Mouse (Mus musculus) monocyte, adult 2 months (primary cell): ENCODE results near the gene Gm37240.

Experiments used
- DNase-seq, 2 experiments: peaks; one replicate each; pipeline ENCODE4 v3.0.0; 2022; ENCODE audit warnings: low spot score in 2 of 2, low read depth in 1 of 2

Gm37240 gene

DNA sequence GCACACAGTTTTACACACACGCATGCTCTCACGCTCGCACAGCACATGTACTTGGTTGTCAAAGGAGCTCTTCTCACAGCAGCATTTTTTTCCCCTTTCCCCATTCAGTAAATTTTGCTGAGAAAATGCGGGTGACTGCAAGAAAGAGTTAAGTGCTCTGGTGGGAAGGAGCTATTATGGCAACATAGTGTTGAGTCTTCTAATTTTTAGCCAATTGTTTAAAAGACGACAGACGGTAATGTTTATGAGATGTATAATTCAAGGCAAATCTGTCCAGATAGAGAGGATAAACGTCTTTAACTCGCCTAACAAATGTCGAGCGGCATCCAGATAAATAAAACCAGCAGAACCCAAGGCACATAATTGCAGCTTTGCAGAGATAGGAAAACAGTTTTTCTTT is 726.5 kb downstream of the Gm37240 start:
- no peak for DNase-seq

DNA sequence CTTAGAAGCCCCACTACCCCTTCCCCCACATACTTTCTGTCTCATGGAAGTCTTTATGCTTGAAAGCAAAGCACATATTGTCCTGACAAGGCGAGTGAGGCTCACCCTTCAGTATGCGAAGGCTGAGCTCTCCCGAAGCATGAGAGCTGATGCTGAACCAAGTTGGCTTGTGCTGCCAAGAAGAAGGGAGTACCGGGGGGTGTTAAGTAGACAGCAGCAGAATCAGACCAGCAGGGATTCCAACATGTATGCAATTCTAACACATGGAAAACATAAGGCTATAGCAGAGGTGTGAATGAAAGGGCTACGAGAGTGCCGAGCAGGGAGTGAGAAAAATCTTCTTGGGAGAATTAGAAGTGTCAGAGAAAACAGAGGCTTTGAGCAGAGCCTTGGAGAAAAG is 727.7 kb downstream of the Gm37240 start:
- DNase-seq: no peak

DNA sequence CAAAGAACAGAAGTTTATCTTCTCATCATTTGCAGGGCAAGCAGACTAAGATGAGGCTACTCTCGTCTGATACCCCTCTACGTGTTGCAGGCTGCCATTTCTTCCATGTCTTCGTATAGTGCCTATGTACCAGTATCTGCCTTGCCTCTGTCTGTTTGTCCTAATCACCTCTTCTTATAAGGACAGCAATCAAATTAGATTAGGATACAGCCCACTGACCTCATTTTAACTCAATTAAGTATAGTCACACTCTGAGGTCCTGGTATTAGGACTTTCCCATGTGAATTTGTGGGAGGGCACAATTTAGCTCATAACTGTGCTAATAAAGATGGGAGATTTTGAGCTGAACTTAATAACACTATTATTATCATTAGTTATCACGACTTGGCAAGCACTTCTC is 738.5 kb downstream of the Gm37240 start:
- DNase-seq: no peak

DNA sequence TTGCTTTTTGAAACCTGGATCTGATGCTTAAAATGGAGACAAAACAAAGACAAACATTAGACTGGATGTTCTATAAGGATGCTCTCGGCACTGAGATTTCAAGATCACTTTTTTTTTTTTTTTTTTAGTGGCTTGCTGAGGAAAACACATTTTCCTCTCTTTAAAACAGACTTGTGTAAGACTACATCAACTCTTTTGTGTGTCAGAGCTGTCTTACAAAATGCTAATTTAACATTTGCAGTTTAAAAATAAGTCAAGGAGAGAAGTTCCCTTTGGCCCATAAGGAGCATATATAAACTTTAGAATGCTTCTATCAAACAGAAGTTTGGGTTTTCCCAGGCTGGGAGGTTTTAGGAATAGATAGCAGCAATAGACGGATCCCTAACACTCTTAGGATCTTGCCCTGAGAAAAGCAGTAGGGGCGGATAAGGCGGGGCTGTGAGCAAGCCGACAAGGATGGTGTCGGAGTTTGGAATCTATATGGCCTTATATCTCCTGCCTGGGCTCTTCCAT is 739.2 kb downstream of the Gm37240 start:
- DNase-seq: no peak

DNA sequence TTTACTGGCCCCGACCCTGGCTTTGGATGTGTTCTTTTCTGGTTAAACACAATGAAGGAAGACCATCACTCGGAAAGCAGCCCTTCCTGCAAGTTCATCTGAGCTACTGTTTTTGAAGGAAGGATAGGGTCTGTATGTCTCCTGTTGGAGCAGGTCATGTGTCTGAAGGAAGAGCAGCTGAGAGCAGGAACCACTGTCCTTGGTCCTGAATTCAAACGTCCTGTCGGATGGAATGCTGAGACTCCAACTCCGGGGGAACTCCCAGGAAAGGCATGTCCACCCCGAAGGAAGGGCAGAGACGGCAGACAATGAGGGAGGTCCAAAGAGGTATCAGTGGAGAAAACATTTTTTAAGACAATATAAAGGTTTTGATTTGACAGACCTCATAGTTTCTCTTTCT is 741.8 kb downstream of the Gm37240 start:
- no peak for DNase-seq

DNA sequence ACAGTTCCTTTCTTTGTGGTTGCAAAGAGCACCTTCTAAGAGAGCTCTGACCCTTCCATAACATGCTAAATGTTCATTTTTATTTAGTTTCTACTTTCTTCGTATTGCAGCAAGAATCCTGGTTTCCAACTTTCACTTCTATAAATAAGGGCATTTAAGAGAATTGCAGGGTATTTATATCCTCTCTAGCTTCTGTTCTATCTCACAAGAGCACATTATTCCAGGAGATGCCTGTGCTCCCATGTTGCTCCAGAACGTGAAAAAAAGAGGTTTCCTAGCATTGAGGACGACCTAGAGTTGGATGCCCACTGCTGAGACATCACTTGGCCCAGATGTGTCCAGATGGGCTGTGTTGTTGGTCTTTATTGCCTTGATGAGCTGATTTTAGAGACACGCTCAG is 742.2 kb downstream of the Gm37240 start:
- no peak for DNase-seq

DNA sequence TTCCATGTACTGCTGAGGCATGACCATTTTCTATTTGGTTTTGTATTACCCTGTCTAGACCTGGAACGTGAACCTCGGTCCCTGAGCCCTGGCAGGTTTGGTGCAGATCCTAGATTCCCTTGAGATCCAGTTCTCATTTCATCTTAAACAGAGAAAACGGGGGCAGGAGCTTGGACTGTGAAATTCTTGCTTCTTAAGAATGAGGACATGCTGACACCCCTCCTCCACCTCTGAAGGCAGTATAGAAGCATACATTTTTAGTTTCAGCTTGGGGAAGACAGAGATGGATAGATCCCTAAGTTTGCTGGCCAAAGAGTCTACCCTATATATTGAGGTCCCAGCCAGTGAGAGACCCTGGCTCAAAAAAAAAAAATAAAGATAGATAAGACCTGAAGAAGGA is 742.9 kb downstream of the Gm37240 start:
- no peak for DNase-seq

DNA sequence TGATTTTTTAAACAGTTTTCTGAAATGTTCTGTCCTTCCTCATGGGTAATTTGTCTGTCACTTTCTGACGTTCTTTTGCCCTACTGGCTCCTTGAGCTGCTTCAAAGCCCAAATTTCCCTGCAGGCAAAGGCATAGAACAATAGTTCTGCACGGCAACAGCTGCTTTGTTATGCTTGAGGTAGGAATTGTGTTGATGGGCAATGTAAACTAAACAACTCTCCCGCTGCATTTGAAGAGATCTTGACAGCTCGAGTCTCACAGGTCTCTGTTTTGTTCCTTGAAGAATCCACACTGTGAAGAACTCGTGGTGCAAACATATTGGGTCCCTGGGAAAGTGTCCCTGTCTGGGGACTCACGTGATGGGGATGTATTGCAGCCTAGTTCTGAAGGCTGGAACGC is 746.8 kb downstream of the Gm37240 start:
- no peak for DNase-seq

DNA sequence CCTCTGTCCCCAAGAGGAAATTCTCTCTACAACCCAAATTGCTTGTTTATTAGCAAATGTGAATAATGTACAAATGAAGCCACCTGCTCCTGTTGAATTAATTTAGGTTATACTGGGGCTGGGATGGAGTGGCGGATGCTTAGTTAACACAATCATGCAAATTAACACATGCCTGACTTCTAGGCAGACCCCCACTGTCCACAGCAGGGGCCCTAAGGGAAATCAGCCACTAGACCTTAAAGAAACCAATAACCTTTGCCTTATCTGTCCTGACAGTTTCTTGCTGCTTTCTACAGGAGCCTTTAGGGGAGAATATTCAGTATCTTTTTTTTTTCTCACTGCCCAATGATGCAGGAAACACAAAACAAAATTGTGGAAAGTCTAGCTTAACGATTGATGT is 748.9 kb downstream of the Gm37240 start:
- DNase-seq: no peak

DNA sequence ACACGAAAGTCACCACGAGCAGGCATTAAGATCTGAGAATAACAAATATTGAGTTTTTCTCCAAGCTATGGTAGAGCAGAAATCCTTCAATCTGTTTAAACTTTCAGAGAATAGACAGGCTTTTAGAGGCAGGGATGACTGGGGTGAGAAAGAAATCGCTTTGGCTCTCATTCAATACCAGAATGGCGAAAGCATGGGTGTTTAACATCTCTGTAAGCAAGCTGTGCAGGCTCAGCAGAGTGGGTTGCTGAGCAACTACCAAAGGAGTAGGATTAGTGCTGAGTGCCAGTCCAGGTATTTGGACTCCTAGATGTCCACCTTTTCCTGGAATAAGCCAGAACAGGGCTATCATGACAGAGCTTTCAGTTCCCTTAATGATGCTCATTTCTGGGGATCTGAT is 753.8 kb downstream of the Gm37240 start:
- no peak for DNase-seq

DNA sequence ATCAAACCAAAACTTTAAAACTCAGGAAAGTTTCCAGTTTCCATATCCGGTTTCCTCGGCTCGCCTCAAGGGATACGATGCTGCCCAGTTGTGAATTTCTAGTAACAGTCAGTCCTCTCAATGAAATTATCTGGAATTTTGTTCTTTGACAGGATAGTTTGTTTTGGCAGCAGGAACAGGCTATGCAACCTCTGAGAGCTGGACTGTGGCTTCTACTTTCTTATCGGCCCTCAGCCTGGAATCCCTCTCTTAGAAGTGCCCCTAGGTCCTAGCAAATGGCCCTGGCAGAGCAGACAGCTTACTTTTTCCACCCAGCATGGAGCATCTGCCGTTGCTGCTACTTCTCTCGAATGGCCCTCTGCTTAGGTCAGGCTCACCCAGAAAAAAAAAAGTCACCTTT is 755.4 kb downstream of the Gm37240 start:
- DNase-seq: no peak

DNA sequence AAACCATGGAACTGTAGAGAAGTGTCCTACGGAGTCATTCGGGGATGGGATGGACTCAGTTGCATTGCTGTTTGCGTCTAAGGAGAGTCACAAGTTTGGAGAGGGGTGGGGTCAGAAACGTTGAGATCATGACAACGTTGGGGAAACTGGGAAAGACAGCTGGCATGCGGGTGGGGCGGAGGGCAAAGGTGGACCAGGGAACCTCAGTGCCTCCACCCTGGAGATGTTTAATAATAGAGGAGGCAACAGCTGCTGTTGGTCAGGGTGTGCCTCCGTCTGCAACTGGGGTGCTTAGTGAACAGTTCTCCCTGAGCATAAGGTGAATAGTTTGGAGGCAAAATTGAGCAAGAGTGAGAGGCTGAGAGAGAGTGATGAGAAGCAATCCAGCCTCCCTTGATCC is 758.8 kb downstream of the Gm37240 start:
- DNase-seq: no peak

DNA sequence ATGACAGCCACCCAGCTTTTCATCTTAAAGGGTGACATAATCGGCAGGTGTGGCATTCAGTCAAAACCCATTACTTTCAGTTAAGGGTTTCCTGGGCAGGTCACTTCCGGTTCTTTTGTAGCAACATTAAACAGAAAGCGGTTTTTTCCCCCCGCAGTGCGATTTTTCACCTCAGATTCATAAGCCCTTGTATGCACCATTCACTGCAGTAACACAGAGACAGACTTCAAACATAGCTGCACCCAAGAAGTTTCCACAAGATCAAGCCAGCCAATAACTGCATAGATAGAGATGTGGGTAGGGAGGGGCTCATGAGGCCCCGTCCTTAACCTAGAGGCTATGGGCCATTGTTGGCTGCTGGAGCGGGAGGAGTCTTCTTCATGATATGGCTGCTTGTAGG is 760.3 kb downstream of the Gm37240 start:
- no peak for DNase-seq

DNA sequence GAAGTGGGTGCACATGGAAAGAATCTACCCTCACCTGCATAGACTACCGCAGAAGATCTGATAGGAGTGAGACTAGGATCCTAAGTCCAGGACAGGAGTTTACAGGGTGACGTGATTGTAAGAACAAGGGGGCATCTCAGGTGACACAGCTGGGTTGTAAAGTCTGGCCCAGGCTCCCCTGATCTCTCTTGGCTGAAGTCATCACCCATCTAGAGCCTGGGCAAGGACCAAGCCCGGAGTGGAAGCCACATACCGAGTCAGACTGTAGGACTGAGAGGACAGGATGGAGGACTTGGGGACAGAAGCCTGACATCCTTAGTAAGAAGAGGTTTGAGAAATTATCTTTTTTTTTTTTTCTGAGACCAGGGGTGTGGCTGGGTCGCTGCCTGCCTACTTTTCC is 761.8 kb downstream of the Gm37240 start:
- DNase-seq: no peak

DNA sequence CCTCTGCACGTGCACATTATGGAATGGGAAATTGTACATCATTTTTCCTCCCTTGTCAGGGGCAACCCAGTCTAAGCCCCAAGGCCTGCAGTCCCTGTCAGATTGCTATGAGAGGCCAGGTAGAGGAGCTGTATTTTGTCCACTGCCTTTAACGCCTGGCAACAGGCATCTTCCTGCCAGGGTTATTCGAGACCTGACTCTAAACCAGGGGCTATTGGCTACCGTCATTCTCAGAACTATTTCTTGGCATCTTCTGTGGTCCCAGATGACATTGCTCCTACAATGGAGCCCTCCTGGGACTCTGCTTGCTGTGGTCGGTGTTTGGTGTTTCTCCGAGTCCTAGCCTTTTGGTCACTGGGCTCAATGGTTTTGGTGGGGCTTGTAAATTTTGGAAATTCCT is 762.4 kb downstream of the Gm37240 start:
- DNase-seq: no peak

DNA sequence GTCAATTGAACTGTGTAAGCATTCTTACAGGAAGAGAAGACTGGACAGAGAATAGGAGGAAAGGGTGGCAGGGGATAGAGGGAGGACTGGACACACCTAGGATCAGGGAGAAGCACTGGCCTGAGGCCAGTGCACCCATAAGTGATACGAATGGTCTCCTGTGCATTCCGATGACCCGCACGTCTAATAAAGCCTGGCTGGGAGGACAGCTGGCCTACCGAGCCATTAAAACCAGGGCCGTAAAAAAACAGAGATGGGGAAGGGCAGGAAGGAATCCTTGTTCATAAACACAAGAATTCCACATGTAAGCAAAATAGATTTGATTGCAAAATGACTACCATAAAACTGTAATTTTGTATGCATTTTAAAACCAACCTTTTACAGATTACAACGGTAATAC is 762.9 kb downstream of the Gm37240 start:
- DNase-seq: no peak

DNA sequence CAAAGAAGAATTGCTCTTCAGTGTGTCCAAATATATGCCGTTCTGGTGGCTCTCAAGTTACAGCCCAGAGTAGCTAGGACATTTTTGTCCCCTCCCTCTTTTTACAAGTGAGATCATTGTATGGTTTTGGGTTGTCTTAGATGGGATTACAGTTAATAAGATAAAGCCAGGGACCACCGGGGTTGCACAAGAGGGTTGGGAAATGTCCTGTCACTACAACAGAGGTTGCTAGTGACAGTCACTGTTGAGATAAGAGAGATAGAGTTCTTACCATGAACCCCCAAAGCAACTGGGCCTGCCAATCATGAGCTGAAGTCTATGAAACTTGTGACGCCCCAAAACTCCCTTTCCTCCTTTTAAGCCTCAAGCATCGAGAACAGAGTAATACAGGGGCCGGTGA is 769.6 kb downstream of the Gm37240 start:
- DNase-seq: no peak

DNA sequence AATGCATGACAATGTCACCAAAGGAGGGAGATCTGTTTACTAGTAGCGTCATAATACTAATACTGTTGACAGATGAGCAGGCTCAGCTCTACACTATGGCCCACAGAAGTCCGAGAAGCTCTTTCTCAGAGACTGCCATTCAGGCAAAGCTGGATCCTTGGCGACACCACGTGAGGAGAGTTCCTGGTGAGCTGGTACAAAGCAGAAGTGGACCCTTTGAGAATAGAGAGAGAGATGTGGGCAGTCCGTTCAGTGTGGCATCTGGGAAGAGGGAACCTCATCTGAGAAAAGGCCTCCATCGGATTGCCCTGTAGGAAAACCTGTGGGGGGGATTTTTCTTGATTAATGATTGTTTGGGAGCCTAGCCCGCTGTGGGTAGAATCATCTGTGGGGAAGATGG is 770.3 kb downstream of the Gm37240 start:
- no peak for DNase-seq

DNA sequence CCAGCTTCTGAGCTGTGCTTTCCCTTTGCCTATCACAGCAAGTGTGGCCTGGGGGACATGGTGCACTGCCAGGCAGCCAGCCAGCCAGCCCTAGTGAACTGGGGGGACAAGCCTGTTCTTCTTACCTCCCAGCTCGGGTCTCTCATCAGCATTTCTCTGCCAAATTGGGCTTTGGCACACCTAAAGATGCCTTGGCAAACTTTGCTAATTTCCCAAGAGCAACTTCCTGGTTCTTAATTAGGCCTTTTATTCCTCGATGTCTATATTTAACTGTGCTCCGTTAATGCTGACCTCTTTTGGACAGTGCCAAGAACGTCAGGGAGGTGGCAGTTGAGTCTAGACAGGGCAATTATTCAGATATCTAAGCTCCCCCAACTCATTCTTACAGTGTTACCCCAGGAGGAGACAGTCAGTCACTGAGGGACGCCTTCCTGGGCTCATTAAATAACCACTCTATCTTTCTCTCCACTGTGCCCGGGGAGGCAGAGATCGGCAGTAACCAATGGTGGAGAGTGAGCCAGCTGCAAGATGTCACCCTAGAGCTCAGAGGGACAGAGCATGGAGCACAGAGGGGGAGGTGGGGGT is 771.3 kb downstream of the Gm37240 start:
- DNase-seq: no peak

DNA sequence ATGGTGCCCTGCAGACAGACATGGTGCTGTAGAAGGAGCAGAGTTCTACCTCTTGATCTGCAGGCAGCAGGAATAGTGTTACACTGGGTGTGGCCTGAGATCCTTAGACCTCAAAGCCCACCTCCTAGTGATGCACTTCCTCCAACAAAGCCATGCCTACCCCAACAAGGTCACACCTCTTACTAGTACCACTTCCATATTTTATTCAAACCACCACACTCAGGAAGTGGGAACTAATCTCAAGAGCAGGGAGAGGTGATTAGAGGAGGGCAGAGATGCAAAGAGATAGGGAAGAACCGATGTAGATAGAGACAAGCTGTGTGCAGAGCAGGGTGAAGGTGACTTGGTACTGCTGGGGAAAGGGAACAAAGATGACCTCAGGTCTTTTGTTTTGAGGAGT is 773.8 kb downstream of the Gm37240 start:
- no peak for DNase-seq

DNA sequence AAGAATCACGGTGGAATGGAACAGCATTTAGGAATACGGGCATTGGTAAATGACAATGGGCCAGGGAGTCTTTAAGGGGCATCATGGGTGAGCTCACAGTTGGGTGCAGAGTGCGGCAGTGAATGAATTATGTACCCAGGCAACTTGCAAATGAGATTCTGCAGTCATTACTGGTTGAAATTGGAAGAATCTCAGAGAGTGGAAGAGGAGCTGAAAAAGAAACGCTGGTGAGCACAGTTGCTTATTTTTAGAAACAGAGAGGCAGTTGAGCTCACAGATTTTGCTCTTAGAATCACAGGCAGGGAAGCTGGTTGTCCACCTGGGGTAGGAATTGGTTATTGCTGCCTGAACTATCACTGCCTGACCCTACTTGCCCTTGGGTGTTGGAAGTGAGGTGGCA is 776.6 kb downstream of the Gm37240 start:
- no peak for DNase-seq

DNA sequence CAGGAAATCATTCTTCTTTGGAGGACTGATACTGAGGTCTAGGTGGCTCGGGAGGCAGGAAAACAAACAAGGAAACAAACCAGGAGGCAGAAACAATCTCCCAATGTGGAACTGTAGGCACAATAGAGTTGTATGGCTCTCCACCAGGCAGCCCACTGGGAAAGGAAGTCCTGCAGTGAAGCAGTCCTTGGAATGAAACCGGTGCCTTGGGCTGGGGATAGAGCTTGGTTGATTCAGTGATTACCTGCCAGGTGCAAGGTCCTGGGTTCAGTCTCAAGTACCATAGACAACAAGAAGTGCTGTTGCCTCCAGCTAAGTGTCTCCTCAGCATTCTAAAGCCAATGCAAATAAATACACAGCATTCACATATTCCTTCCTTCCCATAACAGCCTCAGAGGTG is 778.1 kb downstream of the Gm37240 start:
- no peak for DNase-seq

DNA sequence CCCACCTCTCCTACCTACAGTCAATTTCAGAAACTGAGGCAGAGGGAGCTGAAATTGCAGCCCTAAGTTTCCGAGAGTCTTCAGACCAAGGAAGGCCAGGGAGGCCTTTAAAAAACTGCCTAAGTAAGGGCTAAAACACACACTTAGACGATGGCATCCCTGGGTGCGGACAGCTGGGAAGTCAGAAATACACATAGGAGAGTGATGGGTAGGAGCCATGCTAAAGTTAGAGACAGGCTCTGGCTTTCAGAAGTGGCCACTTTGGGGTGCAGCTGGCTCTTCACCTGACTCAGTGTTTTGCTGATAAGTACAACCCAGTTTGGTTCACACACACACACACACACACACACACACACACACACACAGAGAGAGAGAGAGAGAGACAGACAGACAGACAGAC is 778.9 kb downstream of the Gm37240 start:
- no peak for DNase-seq

DNA sequence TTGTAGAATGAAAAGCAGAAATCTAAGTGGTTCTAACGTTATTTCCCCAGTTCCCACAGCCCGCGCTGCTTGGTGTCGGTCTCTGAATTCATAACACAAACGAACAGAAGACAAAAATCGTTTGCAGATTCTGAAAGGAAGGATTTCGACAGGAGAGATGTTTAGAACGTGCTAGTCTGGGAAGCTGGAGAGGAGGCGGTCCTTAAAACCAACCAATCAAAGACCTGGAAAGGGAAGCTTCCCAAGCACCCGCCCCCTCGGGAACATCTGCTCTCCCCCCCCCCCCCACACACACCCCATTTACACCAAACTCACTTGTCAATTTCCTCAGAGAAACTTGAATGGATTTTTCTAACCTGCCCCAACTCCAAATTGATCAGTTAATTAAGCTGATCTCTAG is 780.4 kb downstream of the Gm37240 start:
- DNase-seq: no peak
